Mouse (Mus musculus): ENCODE measurements around the gene Fbxo44. TPM values are rescaled to one million over a fixed set of nuclear protein-coding genes. Genes with fewer than 3 reads are reported as not detected.
"Not testable (repeated sequence)": the region's sequence is repeated elsewhere in the genome, so short reads cannot be mapped to it uniquely, and the experiment has no call there.

Gene Fbxo44
- polyA plus RNA-seq (2015; fragmentation: Nextera tagmentation; extraction: Ambion mirVana): 19.8 and 20.6 TPM in 2 replicates

- Histone ChIP-seq H3K9me3 (ENCODE audit: low read length) (no peaks in the 10 kb centered on the region), H3K4me2 (replicated peaks; ENCODE audit: low read depth, low read length) (peak within 1 kb of the TSS; percentile 89), H3K36me3 (ENCODE audit: insufficient read depth, low read length) (0 out of 2 replicates have a peak, but pooled peaks cover 6% of the 10 kb centered on the region), H3K9ac (replicated peaks; ENCODE audit: low read length) (peak within 1 kb of the TSS; percentile 70), H3K27ac (ENCODE audit: low read length) (peak within 1 kb of the TSS; percentile 51), H3K4me1 (ENCODE audit: insufficient read depth, low read length) (peaks cover 25% of the 10 kb centered on the region), H3K27me3 (ENCODE audit: insufficient read depth, low read length) (peaks cover 63% of the 10 kb centered on the region), H3K4me3 (ENCODE audit: low read length) (peak within 1 kb of the TSS; percentile 58)
- under 1% methylated on average over 43 of the region's 43 CpGs for WGBS
- peak; percentile 70 for ATAC-seq (ENCODE audit: low FRiP score, low TSS enrichment)
Observed at GRCm38 (mm10) chr4:148160436-148161390, at the start of gene Fbxo44, which contains the start of gene Fbxo2. Fbxo44 (minus strand) TSS chr4:148160482. Fbxo2 (plus strand) TSS chr4:148160621.

GRCm38 (mm10) chr4:148204873-148205232 is 44.6 kb upstream of the Fbxo44 start:
- no peaks in the 10 kb centered on the region for H3K36me3 ChIP-seq (ENCODE audit: insufficient read depth, low read length)
- H3K4me3 ChIP-seq (ENCODE audit: low read length): no peak overlapping the region
- no peak overlapping the region for H3K27ac ChIP-seq (ENCODE audit: low read length)
- H3K9ac ChIP-seq (replicated peaks; ENCODE audit: low read length): no peak overlapping the region
- H3K9me3 ChIP-seq (ENCODE audit: low read length): no peaks in the 10 kb centered on the region
- no peaks in the 10 kb centered on the region for H3K27me3 ChIP-seq (ENCODE audit: insufficient read depth, low read length)
- H3K4me2 ChIP-seq (replicated peaks; ENCODE audit: low read depth, low read length): no peak overlapping the region
- no peak for ATAC-seq (ENCODE audit: low FRiP score, low TSS enrichment)
- H3K4me1 ChIP-seq (ENCODE audit: insufficient read depth, low read length): no peaks in the 10 kb centered on the region
- WGBS: 50% methylated on average over 6 of the region's 6 CpGs

GRCm38 (mm10) chr4:148204061-148204872 is 44.0 kb upstream of the Fbxo44 start:
- no peak overlapping the region for H3K4me2 ChIP-seq (replicated peaks; ENCODE audit: low read depth, low read length)
- no peak overlapping the region for H3K27ac ChIP-seq (ENCODE audit: low read length)
- no peak for ATAC-seq (ENCODE audit: low FRiP score, low TSS enrichment)
- no peaks in the 10 kb centered on the region for H3K36me3 ChIP-seq (ENCODE audit: insufficient read depth, low read length)
- no peaks in the 10 kb centered on the region for H3K9me3 ChIP-seq (ENCODE audit: low read length)
- H3K27me3 ChIP-seq (ENCODE audit: insufficient read depth, low read length): no peaks in the 10 kb centered on the region
- H3K4me1 ChIP-seq (ENCODE audit: insufficient read depth, low read length): no peaks in the 10 kb centered on the region
- H3K4me3 ChIP-seq (ENCODE audit: low read length): no peak overlapping the region
- H3K9ac ChIP-seq (replicated peaks; ENCODE audit: low read length): no peak overlapping the region
- 63% methylated on average over 15 of the region's 15 CpGs for WGBS

GRCm38 (mm10) chr4:148203557-148203956 is 43.3 kb upstream of the Fbxo44 start:
- no peak for ATAC-seq (ENCODE audit: low FRiP score, low TSS enrichment)
- no peak overlapping the region for H3K9ac ChIP-seq (replicated peaks; ENCODE audit: low read length)
- WGBS: 95% methylated on average over 2 of the region's 2 CpGs
- no peaks in the 10 kb centered on the region for H3K36me3 ChIP-seq (ENCODE audit: insufficient read depth, low read length)
- H3K4me3 ChIP-seq (ENCODE audit: low read length): no peak overlapping the region
- no peaks in the 10 kb centered on the region for H3K27me3 ChIP-seq (ENCODE audit: insufficient read depth, low read length)
- no peaks in the 10 kb centered on the region for H3K9me3 ChIP-seq (ENCODE audit: low read length)
- H3K4me1 ChIP-seq (ENCODE audit: insufficient read depth, low read length): no peaks in the 10 kb centered on the region
- no peak overlapping the region for H3K27ac ChIP-seq (ENCODE audit: low read length)
- no peak overlapping the region for H3K4me2 ChIP-seq (replicated peaks; ENCODE audit: low read depth, low read length)

- WGBS: 24% methylated on average over 10 of the region's 10 CpGs
- no peak for ATAC-seq (ENCODE audit: low FRiP score, low TSS enrichment)
- H3K36me3 ChIP-seq (ENCODE audit: insufficient read depth, low read length): no peaks in the 10 kb centered on the region
Observed at GRCm38 (mm10) chr4:148198721-148199120, 38.4 kb upstream of the Fbxo44 start.

GRCm38 (mm10) chr4:148194400-148194799 is 34.1 kb upstream of the Fbxo44 start:
- no peak overlapping the region for H3K27ac ChIP-seq (ENCODE audit: low read length)
- no peak overlapping the region for H3K4me3 ChIP-seq (ENCODE audit: low read length)
- H3K36me3 ChIP-seq (ENCODE audit: insufficient read depth, low read length): no peaks in the 10 kb centered on the region
- H3K4me1 ChIP-seq (ENCODE audit: insufficient read depth, low read length): 0 out of 2 replicates have a peak, but pooled peaks cover 4% of the 10 kb centered on the region
- no peak overlapping the region for H3K9ac ChIP-seq (replicated peaks; ENCODE audit: low read length)
- no peaks in the 10 kb centered on the region for H3K9me3 ChIP-seq (ENCODE audit: low read length)
- ATAC-seq (ENCODE audit: low FRiP score, low TSS enrichment): no peak
- no peak overlapping the region for H3K4me2 ChIP-seq (replicated peaks; ENCODE audit: low read depth, low read length)
- no peaks in the 10 kb centered on the region for H3K27me3 ChIP-seq (ENCODE audit: insufficient read depth, low read length)

More at GRCm38 (mm10) chr4:148198721-148199120, 38.4 kb upstream of the Fbxo44 start:
- Histone ChIP-seq H3K9ac (replicated peaks; ENCODE audit: low read length) (no peak overlapping the region), H3K27me3 (ENCODE audit: insufficient read depth, low read length) (no peaks in the 10 kb centered on the region), H3K4me1 (ENCODE audit: insufficient read depth, low read length) (no peaks in the 10 kb centered on the region), H3K4me3 (ENCODE audit: low read length) (no peak overlapping the region), H3K4me2 (replicated peaks; ENCODE audit: low read depth, low read length) (no peak overlapping the region), H3K9me3 (ENCODE audit: low read length) (no peaks in the 10 kb centered on the region), H3K27ac (ENCODE audit: low read length) (no peak overlapping the region)

- H3K27ac ChIP-seq (ENCODE audit: low read length): no peak overlapping the region
- H3K4me3 ChIP-seq (ENCODE audit: low read length): no peak overlapping the region
- H3K27me3 ChIP-seq (ENCODE audit: insufficient read depth, low read length): no peaks in the 10 kb centered on the region
- H3K36me3 ChIP-seq (ENCODE audit: insufficient read depth, low read length): no peaks in the 10 kb centered on the region
- H3K4me2 ChIP-seq (replicated peaks; ENCODE audit: low read depth, low read length): no peak overlapping the region
- no peak overlapping the region for H3K9ac ChIP-seq (replicated peaks; ENCODE audit: low read length)
- H3K4me1 ChIP-seq (ENCODE audit: insufficient read depth, low read length): 0 out of 2 replicates have a peak, but pooled peaks cover 4% of the 10 kb centered on the region
- no peak for ATAC-seq (ENCODE audit: low FRiP score, low TSS enrichment)
- no peaks in the 10 kb centered on the region for H3K9me3 ChIP-seq (ENCODE audit: low read length)
- 31% methylated on average over 11 of the region's 11 CpGs for WGBS
Observed at GRCm38 (mm10) chr4:148192707-148193245, 32.5 kb upstream of the Fbxo44 start.

- H3K9ac ChIP-seq (replicated peaks; ENCODE audit: low read length); H3K27me3 ChIP-seq (ENCODE audit: insufficient read depth, low read length); H3K9me3 ChIP-seq (ENCODE audit: low read length); ATAC-seq (ENCODE audit: low FRiP score, low TSS enrichment); H3K27ac ChIP-seq (ENCODE audit: low read length); H3K36me3 ChIP-seq (ENCODE audit: insufficient read depth, low read length); H3K4me1 ChIP-seq (ENCODE audit: insufficient read depth, low read length); H3K4me2 ChIP-seq (replicated peaks; ENCODE audit: low read depth, low read length); H3K4me3 ChIP-seq (ENCODE audit: low read length): not testable (repeated sequence)
- 97% methylated on average over 1 of the region's 1 CpGs for WGBS
Observed at GRCm38 (mm10) chr4:148188767-148189166, 28.5 kb upstream of the Fbxo44 start.

GRCm38 (mm10) chr4:148185819-148186218 is 25.5 kb upstream of the Fbxo44 start:
- no peak overlapping the region for H3K27ac ChIP-seq (ENCODE audit: low read length)

More at GRCm38 (mm10) chr4:148185819-148186218, 25.5 kb upstream of the Fbxo44 start:
- H3K36me3 ChIP-seq (ENCODE audit: insufficient read depth, low read length): no peaks in the 10 kb centered on the region
- no peak for ATAC-seq (ENCODE audit: low FRiP score, low TSS enrichment)
- 64% methylated on average over 4 of the region's 4 CpGs for WGBS
- no peaks in the 10 kb centered on the region for H3K27me3 ChIP-seq (ENCODE audit: insufficient read depth, low read length)
- H3K4me2 ChIP-seq (replicated peaks; ENCODE audit: low read depth, low read length): no peak overlapping the region
- H3K4me3 ChIP-seq (ENCODE audit: low read length): no peak overlapping the region
- H3K9me3 ChIP-seq (ENCODE audit: low read length): no peaks in the 10 kb centered on the region
- H3K9ac ChIP-seq (replicated peaks; ENCODE audit: low read length): no peak overlapping the region
- H3K4me1 ChIP-seq (ENCODE audit: insufficient read depth, low read length): no peaks in the 10 kb centered on the region

Data from kidney, embryonic 16.5 days (tissue).